Comparison of ENCODE assay signal across 25 mouse cellular contexts in the genomic region with DNA sequence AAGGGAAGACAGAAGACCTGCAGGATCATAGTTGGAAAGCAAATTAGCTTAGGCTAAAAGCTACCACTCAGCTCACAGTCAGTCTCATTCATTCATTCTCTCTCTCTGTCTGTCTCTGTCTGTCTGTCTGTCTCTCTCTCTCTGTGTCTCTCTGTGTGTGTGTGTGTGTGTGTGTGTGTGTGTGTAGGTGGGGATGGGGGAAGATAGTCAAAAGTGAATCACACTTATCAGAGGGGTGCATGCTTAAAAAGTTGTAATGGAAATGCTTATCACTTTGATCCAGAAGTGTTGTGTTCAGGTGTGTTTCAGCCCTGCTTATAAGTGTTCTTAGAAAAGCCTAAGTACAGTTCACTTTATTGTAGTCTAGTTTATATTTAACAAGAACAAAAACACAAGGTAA. TPM values are rescaled to one million over a fixed set of nuclear protein-coding genes. Genes with fewer than 3 reads are reported as not detected.
DNase-seq lines count a peak whose midpoint lies in the region; ATAC-seq and TF ChIP-seq lines count a peak whose summit lies in the region.
"Had no signal": no experiment of that assay in that cellular context is flagged by ENCODE, and none has a peak within 500 bp of the region (broad histone marks: within the 10 kb centered on the region; RNA-seq: fewer than 3 reads in every experiment).

No protein-coding gene starts in this region.

- H3K27ac ChIP-seq in liver, embryonic 15.5 days (replicated peaks) = peak overlapping the region; percentile 65
- no peak overlapping the region for H3K27ac ChIP-seq in forebrain, embryonic 12.5 days
- H3K27ac ChIP-seq: forebrain, embryonic 15.5 days; hindbrain, embryonic 12.5 days; hindbrain, postnatal 0 days; intestine, embryonic 15.5 days; midbrain, embryonic 12.5 days; neural tube, embryonic 12.5 days; stomach, embryonic 15.5 days had no signal

- H3K9me3 ChIP-seq in G1E (replicated peaks) = no peaks in the 10 kb centered on the region
- H3K9me3 ChIP-seq in liver, embryonic 15.5 days (replicated peaks) = no peaks in the 10 kb centered on the region
- no peaks in the 10 kb centered on the region for H3K9me3 ChIP-seq in forebrain, embryonic 12.5 days
- H3K9me3 ChIP-seq: forebrain, embryonic 15.5 days; hindbrain, embryonic 12.5 days; intestine, embryonic 15.5 days; megakaryocyte, embryonic 14.5 days; midbrain, embryonic 12.5 days; neural tube, embryonic 12.5 days; stomach, embryonic 15.5 days had no signal

- DNase-seq in G1E (ENCODE audit: low spot score) (no peak), liver (peak; percentile 46)
- DNase-seq in c-Kit-positive CD71-positive TER-119-negative erythroid progenitor cells, embryonic 14.5 days (ENCODE audit: low read depth) = peak; percentile 48
- no peak for DNase-seq in heart, postnatal 25 days (ENCODE audit: low spot score)
- no peak for DNase-seq in adrenal gland, adult 18-20 months (ENCODE audit: low spot score in 2 of 2)
- no peak for DNase-seq in gastrocnemius, adult 8-10 months (ENCODE audit: low spot score in 2 of 2)
- DNase-seq: adrenal gland, adult 8-10 months; cerebellum, adult 18-20 months; cerebellum, postnatal 14 days; heart, postnatal 14 days; kidney, adult 2 months; left cerebral cortex, postnatal 4 days; lung, embryonic 14.5 days; right cerebral cortex, postnatal 14 days had no signal

- peak; percentile 25; the same call in 1 of the 2 replicates for ATAC-seq in G1E (ENCODE audit: extremely low read depth, insufficient number of reproducible peaks, low FRiP score, poor library complexity, severe bottlenecking)
- ATAC-seq in liver, embryonic 15.5 days (ENCODE audit: insufficient read depth) = peak; percentile 1; the same call in 1 of the 2 replicates
- ATAC-seq in forebrain, embryonic 12.5 days (ENCODE audit: low FRiP score) = no peak
- ATAC-seq: forebrain, embryonic 15.5 days; hindbrain, postnatal 0 days; intestine, embryonic 15.5 days had no signal

- peak overlapping the region; percentile 26; the same call in 1 of the 2 replicates for H3K9ac ChIP-seq in liver, embryonic 15.5 days
- no peak overlapping the region for H3K9ac ChIP-seq in forebrain, embryonic 12.5 days
- H3K9ac ChIP-seq: forebrain, embryonic 15.5 days; hindbrain, embryonic 12.5 days; intestine, embryonic 15.5 days; lung, embryonic 14.5 days; midbrain, embryonic 12.5 days; neural tube, embryonic 12.5 days; stomach, embryonic 15.5 days had no signal

- peak overlapping the region; percentile 72 for H3K4me2 ChIP-seq in liver, embryonic 15.5 days
- no peak overlapping the region for H3K4me2 ChIP-seq in forebrain, embryonic 12.5 days
- H3K4me2 ChIP-seq: forebrain, embryonic 15.5 days; hindbrain, embryonic 12.5 days; intestine, embryonic 15.5 days; lung, embryonic 14.5 days; midbrain, embryonic 12.5 days; neural tube, embryonic 12.5 days; stomach, embryonic 15.5 days had no signal

- intact Hi-C loops in heart, postnatal 25 days (cut with DNase I) = loop anchor here (5.0 kb wide), 1 partner anchor 117 kb away; the partner anchor contains the start of gene Gtf2b

- peaks cover 39% of the 10 kb centered on the region for H3K4me1 ChIP-seq in G1E (ENCODE audit: insufficient read depth, low read depth, low read length)
- H3K4me1 ChIP-seq in liver, embryonic 15.5 days (replicated peaks) = peaks cover 33% of the 10 kb centered on the region
- H3K4me1 ChIP-seq in forebrain, embryonic 12.5 days = peaks cover 6% of the 10 kb centered on the region; the same call in 1 of the 2 replicates
- H3K4me1 ChIP-seq: intestine, embryonic 15.5 days; neural tube, embryonic 12.5 days; stomach, embryonic 15.5 days had no signal

- no peak for TF ChIP-seq CTCF in G1E (IDR thresholded peaks at IDR 0.05; ENCODE audit: low read depth, low read length)

- no peaks in the 10 kb centered on the region for H3K27me3 ChIP-seq in G1E (ENCODE audit: insufficient read depth, low read length)
- H3K27me3 ChIP-seq in liver, embryonic 15.5 days = no peaks in the 10 kb centered on the region
- H3K27me3 ChIP-seq in forebrain, embryonic 12.5 days = no peaks in the 10 kb centered on the region
- H3K27me3 ChIP-seq: forebrain, embryonic 15.5 days; hindbrain, embryonic 12.5 days; intestine, embryonic 15.5 days; megakaryocyte, embryonic 14.5 days; midbrain, embryonic 12.5 days; neural tube, embryonic 12.5 days; stomach, embryonic 15.5 days had no signal

- no peak overlapping the region; the same call in 1 of the 2 replicates for H3K4me3 ChIP-seq in G1E (ENCODE audit: low read depth, low read length)
- peak overlapping the region; percentile 100 for H3K4me3 ChIP-seq in liver, embryonic 15.5 days (replicated peaks)
- H3K4me3 ChIP-seq in forebrain, embryonic 12.5 days (replicated peaks) = no peak overlapping the region
- H3K4me3 ChIP-seq: forebrain, embryonic 15.5 days; hindbrain, embryonic 12.5 days; intestine, embryonic 15.5 days; megakaryocyte, embryonic 14.5 days; midbrain, embryonic 12.5 days; myocyte; neural tube, embryonic 12.5 days; stomach, embryonic 15.5 days had no signal

- H3K36me3 ChIP-seq in G1E (replicated peaks) = peaks cover 2% of the 10 kb centered on the region
- H3K36me3 ChIP-seq in liver, embryonic 15.5 days (replicated peaks) = no peaks in the 10 kb centered on the region; the same call in 1 of the 2 replicates
- H3K36me3 ChIP-seq in forebrain, embryonic 12.5 days (replicated peaks) = no peaks in the 10 kb centered on the region
- H3K36me3 ChIP-seq: forebrain, embryonic 15.5 days; hindbrain, embryonic 12.5 days; intestine, embryonic 15.5 days; midbrain, embryonic 12.5 days; neural tube, embryonic 12.5 days; stomach, embryonic 15.5 days had no signal

RNA-seq across cellular contexts. Expression of gene Pkn2, which starts 2.8 kb away (rescaled TPM):
- total RNA-seq in G1E (2014; fragmentation: Nextera tagmentation) (80.4 and 102 TPM in 2 replicates), G1E (2017) (75.9 and 95.0 TPM in 2 replicates)
- polyA plus RNA-seq in G1E (2012) = 23.2 and 31.2 TPM in 2 replicates
- 30.7 and 34.5 TPM in 2 replicates for polyA plus RNA-seq in liver, embryonic 15.5 days (2015; fragmentation: Nextera tagmentation; extraction: Ambion mirVana)
- 10 to 100 TPM; 42.2 to 42.3 TPM for total RNA-seq in heart, postnatal 25 days (2021)
- total RNA-seq in adrenal gland, adult 18-20 months (2021) = 10 to 100 TPM; 60.0 to 70.6 TPM
- 10 to 100 TPM; 46.9 to 58.3 (median 49.8) TPM for total RNA-seq in gastrocnemius, adult 8-10 months (2022)
- 57.1 and 63.1 TPM in 2 replicates for polyA plus RNA-seq in forebrain, embryonic 12.5 days (2016; fragmentation: Nextera tagmentation; extraction: Ambion mirVana)

Comparison
In these comparisons a context has a peak if more than half of its experiments do, and no peak if none do; other contexts are left out.
1. DNase-seq: peak in c-Kit-positive CD71-positive TER-119-negative erythroid progenitor cells, embryonic 14.5 days (single experiment) and liver (single experiment); none in G1E (single experiment), heart, postnatal 25 days (single experiment), adrenal gland, adult 18-20 months (0 of 2) and gastrocnemius, adult 8-10 months (0 of 2).